Mouse (Mus musculus): ENCODE results near the gene Mob3b.
A peak's percentile ranks its signal among the peaks of the same experiment; 100 is the strongest.
"Not testable (repeated sequence)": the region's sequence is repeated elsewhere in the genome, so short reads cannot be mapped to it uniquely, and the experiment has no call there.

Mob3b gene

DNA sequence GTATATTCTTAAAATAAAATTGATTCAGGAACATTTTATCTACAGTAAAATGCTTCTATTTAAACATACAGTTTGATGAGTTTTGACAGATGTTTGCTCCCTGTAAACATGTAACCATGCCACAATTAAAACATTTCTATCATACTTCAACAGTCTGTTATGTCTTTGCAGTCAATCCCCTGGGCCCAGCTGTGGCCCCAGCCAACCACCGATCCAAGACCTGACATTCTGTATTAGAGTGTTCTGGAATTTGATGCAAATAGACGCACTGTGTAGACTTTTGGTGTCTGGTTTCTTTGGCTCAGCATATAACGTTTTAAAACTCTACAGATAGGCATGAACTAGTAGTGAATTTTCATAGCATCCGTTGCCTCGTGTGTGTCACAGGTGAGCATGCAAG is 182.5 kb downstream of the Mob3b start:
- no peak for DNase-seq (ENCODE audit: extremely low spot score, low spot score)

DNA sequence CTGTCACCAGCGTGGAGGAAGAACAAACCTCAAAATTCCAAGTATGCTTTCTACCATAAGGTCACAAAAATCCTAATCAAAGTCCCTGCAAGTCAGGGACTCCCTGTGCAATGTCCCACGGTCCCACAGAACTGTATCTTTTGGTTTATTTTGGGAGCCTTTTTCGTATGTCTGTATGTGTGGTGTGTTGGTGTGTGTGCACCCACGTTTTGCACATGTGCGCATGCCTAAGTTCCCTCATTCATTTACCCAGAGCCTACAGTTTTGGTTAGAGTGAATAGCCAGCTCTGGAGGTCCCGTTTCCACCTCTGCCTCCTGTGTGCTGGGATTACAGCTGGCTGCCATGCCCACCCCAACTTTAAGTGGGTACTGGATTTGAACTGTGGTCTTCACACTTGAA is 189.7 kb downstream of the Mob3b start:
- DNase-seq (ENCODE audit: extremely low spot score, low spot score): no peak

DNA sequence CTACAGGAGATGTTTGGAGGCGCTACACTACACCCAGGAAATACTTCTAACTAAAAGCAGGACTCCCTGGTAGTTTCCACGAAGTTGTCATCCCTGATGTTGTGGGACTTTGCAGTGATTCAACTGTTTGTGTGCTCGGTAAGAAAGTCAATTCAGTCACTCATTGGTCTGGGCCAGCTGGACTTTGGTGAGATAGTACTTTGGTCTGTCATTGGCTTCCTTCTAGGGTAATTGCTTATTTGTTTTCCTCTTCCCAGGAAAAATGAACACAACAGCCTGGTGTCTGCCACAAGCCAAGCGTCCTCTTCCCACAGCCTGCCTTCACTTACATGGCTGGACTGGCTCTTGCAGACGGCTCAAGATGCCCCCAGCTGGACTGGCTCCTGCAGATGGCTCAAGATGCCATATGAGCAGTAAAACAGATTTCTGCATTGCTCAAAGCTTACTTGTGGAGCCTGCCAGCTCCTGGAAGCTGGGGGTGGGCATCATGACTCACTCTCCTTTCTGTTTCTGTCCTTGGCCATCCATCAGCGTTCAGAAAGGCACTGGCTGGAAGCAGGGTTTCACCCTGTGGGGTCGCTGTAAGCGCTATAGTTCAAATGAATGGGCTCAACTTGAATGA is 190.8 kb downstream of the Mob3b start:
- no peak for DNase-seq (ENCODE audit: extremely low spot score, low spot score)

DNA sequence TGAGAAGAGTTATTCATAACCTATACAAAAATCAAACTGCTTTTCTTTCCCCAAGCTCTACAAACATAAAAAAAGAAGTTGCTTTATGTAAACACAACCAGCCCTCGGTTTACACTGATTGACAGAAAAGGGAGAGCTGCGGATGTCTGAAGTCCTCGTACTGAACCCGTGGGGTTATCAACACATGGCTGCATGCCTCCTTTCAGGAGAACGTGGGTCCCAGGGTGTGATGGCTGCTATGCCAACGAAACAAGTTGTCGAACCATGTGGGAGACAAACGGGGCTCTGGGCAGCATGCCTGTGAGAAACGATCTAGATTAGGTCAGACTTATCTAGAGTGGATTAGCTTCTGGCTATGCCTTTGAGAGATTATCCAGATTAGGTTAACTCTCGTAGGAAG is 192.4 kb downstream of the Mob3b start:
- DNase-seq (ENCODE audit: extremely low spot score, low spot score): no peak

DNA sequence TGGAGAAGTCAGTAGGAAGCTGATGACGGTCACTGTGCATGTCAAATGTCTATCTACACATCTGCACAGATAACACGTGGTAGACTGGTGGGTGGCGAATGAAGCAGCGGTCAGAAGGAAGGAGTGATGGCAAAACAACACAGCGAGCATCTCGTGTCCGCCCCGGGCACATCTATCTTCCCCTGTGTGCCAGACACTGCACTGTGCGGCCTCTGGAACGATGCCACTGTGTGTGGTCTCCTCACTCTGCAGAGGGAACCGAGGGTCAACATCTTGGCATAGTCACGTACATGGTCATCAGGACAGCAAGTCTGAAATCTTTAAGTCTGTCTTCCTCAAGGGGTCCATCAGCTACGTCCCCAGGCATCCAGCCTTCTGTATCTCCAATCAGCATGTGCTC is 193.3 kb downstream of the Mob3b start:
- DNase-seq (ENCODE audit: extremely low spot score, low spot score): no peak

DNA sequence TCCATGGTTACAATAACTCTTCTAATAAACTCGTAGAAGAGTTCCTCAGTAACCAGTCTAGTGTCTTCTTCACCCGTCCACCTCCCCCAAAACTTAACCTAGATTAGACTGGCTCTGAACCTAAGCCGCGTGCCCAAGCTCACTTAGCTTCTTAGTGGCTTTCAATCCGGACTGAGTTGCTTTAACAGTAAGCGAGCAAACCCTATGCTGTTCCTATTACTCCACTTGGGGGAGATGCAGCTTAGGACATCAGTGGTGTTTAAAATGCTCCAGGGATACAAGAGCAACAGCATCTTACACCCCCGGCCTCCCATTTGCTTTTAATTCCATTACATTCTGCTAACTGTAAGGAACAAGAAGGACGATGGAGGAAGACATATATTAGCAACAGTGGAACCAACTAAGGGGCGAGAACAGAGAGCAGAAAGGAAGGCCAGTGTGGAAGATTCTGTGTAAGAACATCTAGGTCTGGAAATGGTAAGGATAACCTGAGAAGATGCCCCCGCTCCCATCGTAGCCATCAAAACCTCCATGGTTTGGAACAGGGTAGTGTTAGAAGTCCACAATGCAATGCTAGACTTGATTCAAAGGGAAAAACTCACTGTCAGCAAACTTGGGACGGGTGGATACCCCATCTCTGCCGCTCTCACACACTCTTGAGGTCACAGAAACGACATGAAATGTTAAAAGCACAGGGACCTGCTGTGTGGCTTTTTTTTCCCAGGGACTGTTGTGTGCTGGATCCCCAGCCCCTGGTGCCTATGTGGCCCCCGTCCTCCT is 196.3 kb downstream of the Mob3b start:
- DNase-seq (ENCODE audit: extremely low spot score, low spot score): no peak

DNA sequence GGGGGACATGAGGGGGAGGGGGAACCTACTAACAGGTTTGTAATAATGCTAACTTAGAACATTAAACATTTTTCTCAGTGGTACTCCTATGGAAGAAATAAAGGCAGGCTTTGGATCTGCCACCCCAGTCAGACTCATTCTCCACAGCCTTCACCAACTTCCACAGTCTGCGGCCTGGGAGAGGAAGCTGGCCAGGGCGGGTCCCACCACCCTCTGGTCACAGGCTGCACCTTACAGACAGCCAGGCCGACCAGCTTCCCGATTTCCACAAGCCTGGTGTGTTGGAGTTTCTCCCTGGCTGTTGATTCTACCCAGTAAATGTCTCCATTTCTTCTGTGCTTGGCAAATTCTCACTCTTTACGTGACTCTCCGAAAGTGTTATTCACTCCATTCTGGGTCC is 197.8 kb downstream of the Mob3b start:
- no peak for DNase-seq (ENCODE audit: extremely low spot score, low spot score)

DNA sequence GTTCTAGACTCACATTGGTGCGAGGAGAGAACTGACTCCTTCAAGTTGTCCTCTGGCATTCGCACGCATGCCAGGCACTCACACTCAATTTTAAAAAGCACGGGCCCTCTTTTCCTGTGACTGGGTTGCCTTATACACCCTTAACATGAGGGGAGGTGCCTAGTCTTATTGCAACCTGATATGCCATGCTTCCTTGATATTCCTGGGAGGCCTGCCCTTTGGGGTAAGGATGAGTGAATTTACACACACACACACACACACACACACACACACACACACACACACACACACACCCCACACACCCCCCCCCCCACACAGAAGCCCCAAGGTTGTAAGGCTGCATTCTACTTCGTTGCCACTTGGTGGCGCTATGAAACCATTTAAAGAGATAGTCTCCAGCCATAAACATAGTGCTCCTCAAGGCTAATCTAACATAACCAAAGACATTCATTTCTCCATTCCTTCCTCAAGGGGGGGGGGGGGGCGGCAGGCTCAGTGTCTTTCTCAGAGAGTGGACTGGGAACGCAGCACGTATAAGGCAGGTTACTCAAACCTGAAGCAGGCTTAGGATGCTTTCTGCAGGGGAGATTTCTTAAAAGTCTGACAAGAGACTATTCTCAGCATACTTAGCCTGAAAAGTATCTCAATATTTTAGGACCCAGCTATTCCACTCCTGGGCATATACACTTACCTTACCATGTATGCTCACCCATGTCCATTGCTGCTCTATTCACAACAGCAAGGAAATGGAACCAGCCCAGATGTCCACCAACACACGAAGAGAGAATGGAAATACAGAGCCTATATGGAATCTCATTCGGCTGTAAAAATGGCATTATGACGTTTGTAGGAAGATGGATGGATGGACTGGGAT is 198.9 kb downstream of the Mob3b start:
- DNase-seq (ENCODE audit: extremely low spot score, low spot score): peak; percentile 66

DNA sequence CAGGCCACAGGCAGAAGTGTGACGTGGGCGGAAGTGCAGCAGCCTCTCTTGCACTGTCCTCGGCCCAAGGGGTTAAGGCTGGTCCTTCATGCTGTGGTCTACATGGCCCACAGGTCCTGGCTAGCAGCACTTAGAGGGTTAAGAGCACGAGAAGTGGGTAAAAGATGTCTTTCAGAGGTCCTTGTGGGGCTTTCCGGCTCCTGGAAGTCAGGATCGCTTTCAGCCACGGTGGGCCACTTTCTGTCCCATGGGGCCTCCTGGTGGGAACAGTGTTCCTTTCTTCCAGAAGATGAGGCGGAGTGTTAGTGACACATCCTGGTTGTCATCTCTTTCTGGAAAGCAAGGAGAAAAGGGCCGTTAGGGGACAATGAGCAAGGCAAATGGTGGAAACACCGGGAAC is 203.6 kb downstream of the Mob3b start:
- DNase-seq (ENCODE audit: extremely low spot score, low spot score): no peak

DNA sequence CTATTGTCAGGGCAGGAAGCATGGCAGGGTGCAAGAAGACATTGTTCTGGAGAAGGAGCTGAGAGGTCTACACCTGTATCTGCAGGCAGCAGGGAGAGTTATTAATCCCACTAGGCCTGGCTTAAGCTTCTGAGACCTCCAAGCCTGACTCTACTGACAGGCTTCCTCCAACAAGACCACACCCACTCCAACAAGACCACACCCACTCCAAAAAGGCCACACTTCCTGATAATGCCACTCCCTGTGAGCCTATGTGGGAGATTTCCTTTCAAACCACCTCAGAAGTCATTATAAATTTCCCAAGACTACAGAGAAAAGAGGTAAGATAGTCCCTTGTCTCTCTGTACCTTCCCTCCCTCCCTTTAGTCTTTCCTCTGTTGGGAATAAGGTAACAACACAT is 210.1 kb downstream of the Mob3b start:
- DNase-seq (ENCODE audit: extremely low spot score, low spot score): no peak

DNA sequence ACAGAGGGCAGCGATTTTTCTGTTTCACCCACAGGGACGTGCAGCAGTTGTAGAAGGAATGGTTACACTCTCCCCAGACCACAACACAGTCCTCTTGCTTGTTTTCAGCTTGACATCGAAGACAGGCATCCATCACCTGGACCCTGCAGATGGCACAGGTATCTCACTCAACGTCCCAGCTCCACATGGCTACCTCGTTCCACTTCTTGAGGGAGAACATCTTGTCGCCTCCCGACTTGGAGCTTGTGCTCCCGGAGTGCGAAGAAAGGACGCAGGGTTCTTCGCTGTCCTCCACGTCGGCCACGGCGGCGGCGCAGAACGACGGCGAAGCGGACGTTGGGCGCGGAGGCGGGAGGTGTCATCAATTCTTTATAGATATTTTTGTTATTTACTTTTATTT is 216.2 kb downstream of the Mob3b start:
- no peak for DNase-seq (ENCODE audit: extremely low spot score, low spot score)

DNA sequence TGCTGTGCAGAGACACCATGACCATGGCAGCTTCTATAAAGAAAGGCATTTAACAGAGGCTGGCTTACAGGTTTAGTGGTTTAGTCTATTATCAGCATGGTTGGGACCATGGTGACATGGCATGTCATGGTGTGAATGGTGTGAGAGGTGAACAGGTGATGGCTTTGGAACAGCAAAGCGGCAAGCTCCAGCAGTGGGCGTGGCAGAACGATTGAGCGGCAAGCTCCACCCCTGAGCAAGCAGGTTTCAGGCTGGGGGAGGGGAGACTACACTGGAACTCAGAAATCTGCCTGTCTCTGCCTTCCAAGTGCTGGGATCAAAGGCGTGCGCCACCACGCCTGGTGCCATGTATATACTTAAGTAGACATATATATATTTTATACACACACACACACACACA is 228.9 kb downstream of the Mob3b start:
- not testable (repeated sequence) for DNase-seq (ENCODE audit: extremely low spot score, low spot score)

DNA sequence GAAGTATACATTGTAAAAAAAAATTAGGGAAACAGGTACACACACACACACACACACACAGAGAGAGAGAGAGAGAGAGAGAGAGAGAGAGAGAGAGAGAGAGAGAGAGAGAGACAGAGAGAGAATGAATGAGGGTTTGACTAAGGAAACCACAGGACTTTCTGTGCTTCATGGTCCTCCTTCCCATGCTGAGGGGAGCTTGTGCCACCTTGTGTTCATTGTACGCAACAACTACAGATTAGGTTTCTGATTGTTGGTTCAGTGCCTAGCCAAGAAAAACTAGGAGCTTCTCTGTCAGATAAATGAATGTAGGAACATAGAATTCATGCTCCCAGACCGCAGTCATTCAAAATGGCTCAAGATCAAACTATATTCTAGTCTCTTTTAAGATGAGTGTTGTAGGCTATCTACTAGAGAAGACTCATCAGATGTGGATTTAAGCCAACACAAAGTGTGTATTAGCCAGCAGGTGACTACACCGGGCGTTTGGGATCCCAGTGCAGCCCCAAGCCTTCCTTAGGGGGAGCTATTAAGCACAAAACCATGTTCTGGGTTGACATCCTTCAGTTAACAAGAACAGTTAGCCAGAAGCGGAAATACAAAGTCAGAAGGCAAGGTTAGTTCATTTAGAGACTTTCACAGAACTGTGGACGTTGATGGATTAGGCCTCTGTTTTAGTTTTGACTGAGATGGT is 235.0 kb downstream of the Mob3b start:
- no peak for DNase-seq (ENCODE audit: extremely low spot score, low spot score)

DNA sequence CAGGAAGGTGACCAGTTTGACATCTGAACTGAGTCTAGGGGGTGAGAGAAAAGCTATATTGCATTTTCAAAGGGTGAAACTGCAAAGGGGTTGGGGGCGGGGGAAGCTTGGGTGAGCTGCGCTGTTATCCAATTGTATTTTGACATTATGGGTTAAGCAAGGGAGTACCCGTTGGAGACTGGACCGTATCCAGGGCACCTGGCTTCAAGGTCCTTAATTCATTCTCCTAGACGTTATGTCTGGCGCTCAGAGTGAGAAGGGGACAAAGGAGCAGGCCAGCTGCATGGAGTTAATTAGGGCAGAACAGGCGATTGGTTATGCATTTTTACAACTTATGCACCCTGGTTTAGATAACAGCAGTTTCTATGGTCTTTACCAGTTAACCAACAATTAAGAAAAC is 239.9 kb downstream of the Mob3b start:
- DNase-seq (ENCODE audit: extremely low spot score, low spot score): no peak

DNA sequence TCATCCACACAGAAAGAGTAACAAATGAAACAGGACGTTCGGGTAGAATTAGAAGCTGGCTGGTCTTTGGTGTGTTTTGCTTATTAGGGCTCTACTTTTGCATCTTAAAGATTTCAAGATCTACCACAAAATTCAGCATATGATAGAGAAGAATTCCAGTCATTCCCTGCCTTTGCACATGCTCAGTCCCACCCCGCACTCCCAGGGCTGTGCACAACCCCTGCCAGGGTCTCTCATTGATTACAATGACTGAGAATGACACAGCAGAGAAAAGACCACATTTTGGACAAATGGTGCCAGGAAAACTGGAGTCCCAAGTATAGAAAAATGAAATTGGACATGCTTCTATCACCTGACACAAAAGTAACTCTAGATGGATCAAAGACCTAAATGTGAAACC is 245.1 kb downstream of the Mob3b start:
- no peak for DNase-seq (ENCODE audit: extremely low spot score, low spot score)

DNA sequence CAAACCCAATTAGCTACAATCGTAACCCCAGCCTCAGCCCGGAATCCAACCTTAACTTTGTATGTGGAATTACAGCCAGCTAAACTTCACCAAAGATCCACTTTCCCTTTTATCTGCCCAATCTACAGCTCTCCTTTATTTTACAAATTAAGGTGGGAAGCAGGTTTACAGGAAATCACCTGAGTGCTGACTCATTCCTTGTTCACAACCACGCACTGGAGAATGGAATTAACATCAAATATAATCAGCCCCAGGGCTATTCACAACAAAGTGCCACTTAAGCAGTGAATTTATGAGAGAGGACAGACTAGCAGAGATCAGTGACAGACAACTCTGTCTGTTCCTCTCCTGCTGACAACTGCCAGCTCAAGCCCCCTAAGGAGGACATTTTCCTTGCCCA is 245.9 kb downstream of the Mob3b start:
- no peak for DNase-seq (ENCODE audit: extremely low spot score, low spot score)

DNA sequence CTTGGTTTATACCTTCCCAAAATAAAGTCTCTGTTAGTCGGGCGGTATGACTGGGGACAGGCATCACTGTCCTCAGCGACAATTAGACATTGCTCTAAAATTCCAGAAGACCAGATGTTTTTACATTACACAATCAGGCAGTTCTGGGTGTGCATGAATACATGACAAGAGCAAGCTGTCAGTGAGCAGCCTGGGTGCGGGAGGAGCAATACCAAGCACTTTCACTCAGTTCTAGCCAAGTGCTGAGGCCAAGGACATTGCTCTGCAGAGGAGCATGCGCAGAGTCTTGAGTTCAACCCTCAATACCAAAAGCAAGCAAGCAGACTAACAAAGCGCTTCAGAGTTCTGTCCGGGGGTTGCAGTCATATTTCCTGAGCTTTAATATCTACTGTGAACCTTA is 249.2 kb downstream of the Mob3b start:
- DNase-seq (ENCODE audit: extremely low spot score, low spot score): no peak

DNA sequence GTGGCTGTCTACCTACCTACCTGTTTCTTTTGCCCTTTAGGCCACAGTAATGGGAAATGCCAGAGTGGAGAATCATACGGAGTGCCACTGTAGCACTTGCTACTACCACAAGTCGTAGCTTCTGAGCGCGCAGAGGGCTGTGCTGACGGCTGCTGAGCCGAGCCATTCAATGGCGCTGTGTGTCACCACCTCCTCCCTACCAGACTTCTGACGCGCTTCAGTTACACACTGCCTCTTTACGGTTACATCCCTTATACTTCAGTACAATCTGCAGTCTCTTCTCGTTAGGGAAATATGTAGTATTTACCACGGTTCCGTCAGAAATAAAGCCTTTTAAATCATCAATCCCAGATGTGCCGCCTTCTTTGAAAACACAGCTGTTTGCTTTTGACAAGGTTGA is 250.3 kb downstream of the Mob3b start:
- no peak for DNase-seq (ENCODE audit: extremely low spot score, low spot score)

DNA sequence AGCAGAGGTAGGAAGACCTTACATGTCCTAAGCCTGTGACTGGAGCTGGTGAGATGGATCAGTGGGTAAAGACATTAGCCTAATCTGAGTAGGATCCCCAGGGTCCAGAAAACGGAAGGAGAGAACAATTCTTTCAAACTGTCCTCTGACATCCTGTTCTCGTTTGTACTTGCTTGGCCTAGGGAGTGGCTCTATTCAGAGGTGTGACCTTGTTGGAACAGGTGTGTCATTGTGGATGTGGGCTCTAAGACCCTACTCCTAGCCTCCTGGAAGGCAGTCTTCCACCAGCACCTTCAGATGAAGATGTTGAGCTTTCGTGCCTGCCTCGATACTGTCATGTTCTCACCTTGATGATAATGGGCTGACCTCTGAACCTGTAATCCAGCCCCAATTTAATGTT is 251.1 kb downstream of the Mob3b start:
- DNase-seq (ENCODE audit: extremely low spot score, low spot score): no peak

DNA sequence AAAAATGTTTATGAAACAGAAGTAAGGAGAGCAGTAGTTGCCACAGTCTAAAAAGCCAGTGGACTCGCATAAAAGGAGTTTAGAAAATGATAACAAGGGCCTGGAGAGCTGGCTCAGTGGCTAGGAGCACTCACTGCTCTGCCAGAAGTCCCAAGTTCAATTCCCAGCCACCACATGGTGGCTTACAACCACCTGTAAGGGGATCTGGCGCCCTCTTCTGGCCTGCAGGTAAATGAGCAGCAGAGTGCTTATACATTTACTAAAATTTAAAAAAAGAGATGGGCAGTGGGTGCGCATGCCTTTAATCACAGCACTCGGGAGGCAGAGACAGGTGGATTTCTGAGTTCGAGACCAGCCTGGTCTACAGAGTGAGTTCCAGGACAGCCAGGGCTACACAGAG is 251.9 kb downstream of the Mob3b start:
- no peak for DNase-seq (ENCODE audit: extremely low spot score, low spot score)

DNA sequence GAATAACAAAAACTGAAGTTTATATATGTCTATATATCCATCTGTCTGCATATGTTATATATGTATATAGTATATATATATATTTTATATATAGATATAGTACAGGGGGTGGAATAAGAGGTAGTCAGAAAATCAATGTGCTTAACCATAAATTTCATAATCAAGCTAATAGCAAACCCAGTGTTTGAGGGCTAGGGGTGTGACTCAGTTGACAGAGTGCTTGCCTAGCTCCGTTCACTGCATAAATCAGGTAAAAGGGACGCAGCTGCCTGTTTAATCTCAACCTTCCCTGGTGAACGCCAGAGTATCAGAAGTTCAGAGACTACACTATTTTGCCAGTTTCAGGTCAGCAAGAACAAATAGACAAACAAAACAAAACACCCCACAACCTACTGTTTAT is 255.7 kb downstream of the Mob3b start:
- not testable (repeated sequence) for DNase-seq (ENCODE audit: extremely low spot score, low spot score)

DNA sequence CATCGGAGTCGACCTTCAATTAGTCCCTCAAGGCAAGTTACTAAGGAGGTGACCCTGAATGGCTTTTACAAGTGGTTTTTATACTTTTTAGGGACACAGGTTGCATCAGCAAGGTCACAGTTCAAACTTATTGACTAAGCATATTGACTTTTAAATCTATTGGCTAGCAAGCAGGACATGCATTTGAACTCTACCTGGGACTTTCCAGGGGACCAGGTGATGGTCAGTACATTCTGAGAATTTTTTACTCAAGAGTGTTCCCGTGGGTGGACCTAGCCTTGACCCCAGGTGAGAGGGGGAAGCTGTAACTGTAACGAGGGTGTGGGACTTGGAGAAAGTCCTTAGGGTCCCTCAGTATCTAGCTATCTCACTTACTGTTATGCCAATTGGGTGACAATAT is 256.1 kb downstream of the Mob3b start:
- DNase-seq (ENCODE audit: extremely low spot score, low spot score): no peak

Data from neural tube, embryonic 10.5 days (tissue).